Mouse (Mus musculus) midbrain, embryonic 14.5 days (tissue): ENCODE measurements around the gene Lrrc75b. TPM values are rescaled to one million over a fixed set of nuclear protein-coding genes. Genes with fewer than 3 reads are reported as not detected.
"Not testable (repeated sequence)": the region's sequence is repeated elsewhere in the genome, so short reads cannot be mapped to it uniquely, and the experiment has no call there.

Experiments used
- ATAC-seq: fragments of 200-750 bp; cut with Nextera tagmentation; 2 replicates; pipeline ENCODE4 v1.8.0; 2017; ENCODE audit warnings: moderate number of reproducible peaks, moderate library complexity; ENCODE audit not compliant: low FRiP score, low TSS enrichment
- DNase-seq: peaks from one replicate; pipeline ENCODE4 v3.0.0-alpha.2; 2015
- H3K27ac ChIP-seq: fragments of 300-500 bp; sonication (generic); replicated peaks from 2 replicates; pipeline ENCODE4 v1.5.1; 2014; ENCODE audit warnings: mild to moderate bottlenecking, low read depth, low read length, moderate library complexity
- H3K27me3 ChIP-seq: fragments of 300-500 bp; sonication (generic); 2 replicates; pipeline ENCODE4 v1.6.1; 2014; ENCODE audit warnings: low read length, control low read depth, mixed read lengths; ENCODE audit not compliant: control insufficient read depth, insufficient read depth
- H3K36me3 ChIP-seq: fragments of 300-500 bp; sonication (generic); 2 replicates; pipeline ENCODE4 v1.6.1; 2014; ENCODE audit warnings: low read length, control low read depth; ENCODE audit not compliant: control insufficient read depth, insufficient read depth
- H3K4me1 ChIP-seq: fragments of 300-500 bp; sonication (generic); 2 replicates; pipeline ENCODE4 v1.6.1; 2014; ENCODE audit warnings: mild to moderate bottlenecking, antibody characterized with exemption, low read length, control low read depth; ENCODE audit not compliant: control insufficient read depth, insufficient read depth
- H3K4me2 ChIP-seq: fragments of 300-500 bp; sonication (generic); 2 replicates; pipeline ENCODE4 v1.6.1; 2014; ENCODE audit warnings: mild to moderate bottlenecking, low read length, moderate library complexity
- H3K4me3 ChIP-seq: fragments of 300-500 bp; sonication (generic); replicated peaks from 2 replicates; pipeline ENCODE4 v1.5.1; 2014; ENCODE audit warnings: low read depth, low read length
- H3K9ac ChIP-seq: fragments of 300-500 bp; sonication (generic); replicated peaks from 2 replicates; pipeline ENCODE4 v1.6.1; 2014; ENCODE audit warnings: mild to moderate bottlenecking, low read length, moderate library complexity
- H3K9me3 ChIP-seq: fragments of 300-500 bp; sonication (generic); 2 replicates; pipeline ENCODE4 v1.6.1; 2016; ENCODE audit warnings: low read length, control low read depth, mixed read lengths; ENCODE audit not compliant: control insufficient read depth
- WGBS: fragments of 180-500 bp; shearing (Covaris S2); extraction: QIAGEN DNeasy Blood & Tissue Kit; methylation state at CpG from one replicate; pipeline ENCODE4 v1.1.7; 2014; 5-methylcytosine and 5-hydroxymethylcytosine counted together
- polyA plus RNA-seq: library from polyadenylated mRNA; unstranded; fragments of >200 nt; fragmentation: Nextera tagmentation; extraction: Ambion mirVana; gene quantifications from 2 replicates; pipeline ENCODE4 v1.2.1, GENCODE M21; 2014

The Lrrc75b gene
- polyA plus RNA-seq, 1 experiment from 2014 or later = 32.9 TPM

DNA sequence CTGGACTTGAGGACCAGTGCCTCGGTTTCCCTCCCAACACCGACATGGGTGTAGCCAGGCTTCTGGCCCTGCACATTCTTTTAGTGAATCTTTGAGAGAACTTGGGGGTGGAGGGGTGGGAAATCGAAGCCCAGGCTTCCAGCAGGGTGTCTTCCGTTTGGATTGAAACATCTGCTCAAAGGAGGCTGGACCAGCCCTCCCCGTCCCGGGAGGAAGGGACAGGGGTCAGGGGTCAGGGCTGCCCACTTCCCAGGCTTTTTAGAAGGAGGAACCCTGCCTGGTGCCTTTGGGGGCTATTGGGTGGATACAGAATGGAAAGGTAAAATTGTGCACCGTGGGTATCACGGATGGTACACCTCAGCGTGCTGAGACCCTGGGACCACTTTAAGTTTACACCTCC is 11.8 kb upstream of the Lrrc75b start:
- Histone ChIP-seq H3K9me3 (no peaks in the 10 kb centered on the region), H3K36me3 (no peaks in the 10 kb centered on the region), H3K9ac (no peak overlapping the region), H3K27ac (no peak overlapping the region), H3K4me3 (no peak overlapping the region), H3K4me1 (no peaks in the 10 kb centered on the region), H3K27me3 (peaks cover 4% of the 10 kb centered on the region; the same call in 1 of the 2 replicates), H3K4me2 (no peak overlapping the region)
- 42% methylated on average over 9 of the region's 9 CpGs for WGBS
- ATAC-seq (no peak), DNase-seq (no peak)

DNA sequence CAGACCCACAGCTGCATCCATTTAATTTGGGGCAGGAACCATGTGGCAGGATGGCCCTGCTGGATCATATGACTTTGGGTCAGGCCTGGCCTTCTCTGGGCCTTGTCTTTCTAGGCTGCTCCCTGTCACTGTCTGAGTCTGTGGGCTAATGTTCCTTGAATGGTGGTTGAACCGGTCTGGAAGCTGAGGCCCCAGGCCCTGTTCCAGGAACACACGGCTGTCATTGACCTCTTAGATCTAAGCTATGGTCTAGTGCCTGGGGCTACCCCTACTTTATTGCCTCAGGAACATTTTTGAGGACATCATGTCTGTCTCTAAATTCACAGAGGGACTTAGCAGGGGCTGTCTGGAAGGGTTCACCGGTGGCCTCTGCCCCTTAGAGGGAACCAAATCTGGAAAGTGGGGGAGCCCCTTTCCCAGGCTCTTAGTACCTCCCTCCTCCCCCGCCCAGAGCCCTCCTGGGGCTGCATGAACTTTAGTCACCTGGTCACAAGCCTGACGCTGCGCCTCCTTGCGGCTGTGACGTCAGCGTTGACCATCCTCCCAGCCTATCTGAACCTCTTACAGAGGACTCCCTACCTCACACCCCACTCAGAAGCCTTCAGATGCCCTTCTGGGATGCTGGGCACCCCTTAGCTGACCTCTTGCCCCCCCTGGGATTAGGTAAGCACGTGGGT is 11.0 kb upstream of the Lrrc75b start:
- no peak; the same call in 1 of the 2 replicates for ATAC-seq
- Histone ChIP-seq H3K36me3 (no peaks in the 10 kb centered on the region), H3K4me1 (no peaks in the 10 kb centered on the region), H3K4me2 (no peak overlapping the region), H3K27ac (no peak overlapping the region), H3K27me3 (peaks cover 4% of the 10 kb centered on the region; the same call in 1 of the 2 replicates), H3K9ac (no peak overlapping the region), H3K9me3 (no peaks in the 10 kb centered on the region), H3K4me3 (no peak overlapping the region)
- WGBS = 29% methylated on average over 10 of the region's 10 CpGs
- no peak for DNase-seq

DNA sequence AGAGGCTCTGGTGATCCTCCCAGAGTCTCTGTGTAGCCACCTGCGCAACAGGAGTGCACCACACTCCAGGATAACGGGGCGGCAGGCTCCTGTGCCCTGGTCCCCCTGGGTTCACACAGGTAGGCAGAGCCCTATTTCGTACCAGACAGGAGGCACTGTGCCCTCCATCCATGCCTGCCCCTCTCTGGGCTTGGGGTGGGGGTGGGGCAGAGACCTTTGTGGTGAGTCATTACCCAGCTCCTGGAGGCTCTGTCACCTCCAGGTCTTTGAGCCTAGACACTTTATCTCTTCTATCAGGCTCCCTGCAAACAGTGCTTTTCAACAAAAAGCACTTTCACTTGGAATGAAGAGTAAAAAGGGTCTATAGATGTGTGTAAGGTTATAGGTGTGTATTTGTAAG is 8.7 kb upstream of the Lrrc75b start:
- no peak for ATAC-seq
- no peak overlapping the region for H3K4me2 ChIP-seq

DNA sequence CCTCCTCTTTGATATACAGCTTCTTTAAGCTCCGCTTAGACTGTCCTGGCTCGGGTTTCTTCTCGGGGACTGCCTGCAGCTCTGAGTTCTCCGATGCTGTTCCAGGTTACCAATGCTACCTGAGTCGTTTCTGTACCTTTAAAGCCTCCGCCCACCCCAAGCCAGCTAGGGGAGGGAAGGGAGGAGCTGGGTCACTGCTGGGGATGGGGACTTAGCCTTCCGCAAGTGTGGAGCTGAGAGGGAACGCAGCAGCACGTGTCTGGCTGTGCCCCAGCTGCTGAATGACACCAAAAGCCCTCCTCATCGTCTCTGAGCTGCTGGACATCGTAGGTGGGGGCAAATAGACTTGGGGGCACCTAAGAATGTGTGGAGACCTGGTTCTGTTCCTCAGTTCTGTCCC is 8.3 kb upstream of the Lrrc75b start:
- no peak for ATAC-seq
- Histone ChIP-seq H3K9me3 (no peaks in the 10 kb centered on the region), H3K27ac (no peak overlapping the region), H3K4me1 (no peaks in the 10 kb centered on the region), H3K9ac (no peak overlapping the region), H3K27me3 (peaks cover 4% of the 10 kb centered on the region; the same call in 1 of the 2 replicates), H3K36me3 (no peaks in the 10 kb centered on the region), H3K4me2 (no peak overlapping the region), H3K4me3 (no peak overlapping the region)
- WGBS = 7% methylated on average over 11 of the region's 11 CpGs
- no peak for DNase-seq

More for the DNA sequence above, 8.7 kb upstream of the Lrrc75b start:
- no peak overlapping the region for H3K4me3 ChIP-seq
- peaks cover 4% of the 10 kb centered on the region; the same call in 1 of the 2 replicates for H3K27me3 ChIP-seq
- H3K9me3 ChIP-seq = no peaks in the 10 kb centered on the region
- no peak overlapping the region for H3K27ac ChIP-seq
- H3K4me1 ChIP-seq = no peaks in the 10 kb centered on the region
- no peaks in the 10 kb centered on the region for H3K36me3 ChIP-seq
- no peak overlapping the region for H3K9ac ChIP-seq
- 17% methylated on average over 4 of the region's 4 CpGs for WGBS
- no peak for DNase-seq

DNA sequence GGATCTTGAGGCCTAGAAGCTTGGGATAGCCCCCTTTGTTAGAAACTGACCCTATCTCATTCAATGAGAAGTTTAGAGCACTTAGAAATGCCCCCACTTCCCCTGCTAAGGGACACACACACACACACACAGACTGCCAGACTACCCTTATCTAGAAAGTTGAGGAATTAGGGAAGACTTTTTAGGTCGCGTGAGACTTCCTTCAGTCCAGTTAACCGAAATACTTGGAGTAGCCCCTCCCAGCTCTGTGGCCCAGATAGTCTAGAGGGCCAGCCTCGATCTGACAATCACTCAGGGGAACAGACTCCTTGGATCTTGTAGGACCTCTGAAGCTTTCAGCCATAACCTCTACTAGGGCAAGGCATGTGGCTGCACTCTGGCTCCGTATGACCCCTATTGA is 7.9 kb upstream of the Lrrc75b start:
- Histone ChIP-seq H3K4me2 (no peak overlapping the region), H3K27me3 (peaks cover 4% of the 10 kb centered on the region; the same call in 1 of the 2 replicates), H3K9ac (no peak overlapping the region), H3K4me3 (no peak overlapping the region), H3K4me1 (no peaks in the 10 kb centered on the region), H3K36me3 (no peaks in the 10 kb centered on the region), H3K27ac (no peak overlapping the region), H3K9me3 (no peaks in the 10 kb centered on the region)
- 44% methylated on average over 5 of the region's 5 CpGs for WGBS
- DNase-seq = no peak
- no peak for ATAC-seq

DNA sequence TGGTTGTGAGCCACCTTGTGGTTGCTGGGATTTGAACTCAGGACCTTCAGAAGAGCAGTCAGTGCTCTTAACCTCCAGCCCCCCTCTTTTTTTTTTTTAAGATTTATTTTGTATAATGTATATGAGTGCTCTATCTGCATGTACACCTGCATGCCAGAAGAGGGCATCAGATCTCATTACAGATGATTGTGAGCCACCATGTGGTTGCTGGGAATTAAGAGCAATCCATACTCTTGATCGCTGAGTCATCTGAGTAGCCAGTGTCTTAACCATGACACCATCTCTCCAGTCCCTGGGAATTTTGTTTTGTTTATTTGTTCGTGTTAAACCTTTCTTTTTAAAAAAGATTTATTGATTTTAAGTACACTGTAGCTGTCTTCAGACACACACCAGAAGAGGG is 6.6 kb upstream of the Lrrc75b start:
- ATAC-seq, DNase-seq: not testable (repeated sequence)

DNA sequence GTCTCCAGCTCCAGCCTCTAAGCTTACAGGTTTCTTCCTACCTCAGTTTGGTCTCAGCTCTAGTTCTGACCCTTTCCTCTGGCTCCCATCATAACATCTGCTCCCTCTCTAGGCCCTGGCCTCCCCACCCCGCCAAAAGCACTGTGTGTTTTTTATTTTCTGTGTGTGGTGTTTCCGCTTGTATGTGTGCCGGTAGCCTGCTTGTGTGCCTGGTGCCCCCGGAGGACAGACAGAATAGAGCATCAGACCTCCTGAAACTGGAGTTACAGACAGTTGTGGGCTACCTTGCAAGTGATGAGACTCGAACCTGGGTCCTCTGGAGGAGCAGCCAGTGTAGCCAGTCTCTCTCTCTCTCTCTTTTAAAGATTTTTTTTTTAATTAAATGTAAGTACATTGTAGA is 6.2 kb upstream of the Lrrc75b start:
- no peaks in the 10 kb centered on the region for H3K36me3 ChIP-seq
- DNase-seq (no peak), ATAC-seq (no peak)
- no peaks in the 10 kb centered on the region for H3K9me3 ChIP-seq
- H3K9ac ChIP-seq = no peak overlapping the region
- 85% methylated on average over 5 of the region's 5 CpGs for WGBS
- no peak overlapping the region for H3K4me3 ChIP-seq
- no peak overlapping the region for H3K27ac ChIP-seq
- H3K4me2 ChIP-seq = no peak overlapping the region
- H3K4me1 ChIP-seq = no peaks in the 10 kb centered on the region
- peaks cover 4% of the 10 kb centered on the region; the same call in 1 of the 2 replicates for H3K27me3 ChIP-seq

More for the DNA sequence above, 6.6 kb upstream of the Lrrc75b start:
- not testable (repeated sequence) for H3K36me3 ChIP-seq, H3K4me3 ChIP-seq, H3K27me3 ChIP-seq, H3K9me3 ChIP-seq, H3K27ac ChIP-seq, H3K4me1 ChIP-seq, H3K9ac ChIP-seq, H3K4me2 ChIP-seq
- WGBS = 81% methylated on average over 2 of the region's 2 CpGs

DNA sequence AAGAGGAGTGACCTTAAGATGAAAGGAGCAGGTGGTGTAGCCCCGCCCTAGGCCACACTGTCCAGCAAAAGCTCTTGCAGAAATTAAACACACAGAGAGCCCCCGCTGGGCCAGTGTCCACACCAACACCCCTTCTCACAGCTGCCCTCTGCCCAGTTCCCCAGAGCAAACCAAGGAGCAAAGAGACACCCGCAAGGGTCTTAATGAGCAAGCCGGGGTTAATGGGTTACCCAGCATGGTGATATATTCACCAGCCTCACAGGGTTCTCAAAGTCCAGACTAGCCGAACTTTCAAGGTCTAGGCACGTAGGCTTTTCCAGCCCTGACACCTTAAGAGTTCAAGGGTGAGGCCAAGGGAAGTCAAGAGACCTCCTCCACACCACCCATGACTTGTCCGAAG is 5.8 kb upstream of the Lrrc75b start:
- 88% methylated on average over 7 of the region's 7 CpGs for WGBS
- Histone ChIP-seq H3K27me3 (peaks cover 4% of the 10 kb centered on the region; the same call in 1 of the 2 replicates), H3K27ac (no peak overlapping the region), H3K4me2 (no peak overlapping the region), H3K9me3 (no peaks in the 10 kb centered on the region), H3K36me3 (no peaks in the 10 kb centered on the region), H3K9ac (no peak overlapping the region), H3K4me1 (peaks cover 3% of the 10 kb centered on the region), H3K4me3 (no peak overlapping the region)
- ATAC-seq (no peak), DNase-seq (no peak)

DNA sequence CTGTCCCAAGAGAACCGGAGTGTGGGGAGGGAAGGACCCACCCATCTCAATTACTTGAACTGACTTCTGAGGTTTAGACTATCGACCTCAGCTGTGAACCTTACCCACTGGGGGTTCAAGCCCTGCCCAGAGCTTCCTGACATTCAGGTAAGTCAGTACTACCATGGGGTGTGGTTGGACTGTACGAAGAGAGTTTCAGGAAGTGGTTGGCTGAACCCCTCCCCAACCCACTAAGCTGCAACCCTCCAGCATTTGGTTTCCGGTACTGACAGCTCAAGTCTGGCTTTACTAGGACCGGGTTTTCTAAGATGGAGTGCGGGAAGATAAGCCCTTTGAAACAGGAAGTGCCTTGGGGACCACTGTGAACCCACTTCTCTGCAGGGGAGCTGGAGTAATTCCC is 5.3 kb upstream of the Lrrc75b start:
- no peaks in the 10 kb centered on the region for H3K9me3 ChIP-seq
- ATAC-seq = no peak
- peaks cover 7% of the 10 kb centered on the region for H3K4me1 ChIP-seq
- no peaks in the 10 kb centered on the region for H3K36me3 ChIP-seq
- DNase-seq = no peak
- WGBS = 77% methylated on average over 6 of the region's 6 CpGs
- H3K4me2 ChIP-seq = no peak overlapping the region
- H3K4me3 ChIP-seq = no peak overlapping the region
- H3K27me3 ChIP-seq = peaks cover 4% of the 10 kb centered on the region; the same call in 1 of the 2 replicates
- H3K27ac ChIP-seq = no peak overlapping the region
- H3K9ac ChIP-seq = no peak overlapping the region
